Mouse (Mus musculus) myocyte (in vitro differentiated cells): Measurements from ENCODE around the gene Ppp1r15b.

Experiments
- MAX ChIP-seq: IDR thresholded peaks from one replicate; pipeline ENCODE4 v1.6.1; 2011; ENCODE audit warnings: low read depth, mild to moderate bottlenecking, control low read depth
- MYOG ChIP-seq, 3 experiments: IDR thresholded peaks; one replicate each; pipeline ENCODE4 v1.6.1; 2011; ENCODE audit warnings: control low read depth in 2 of 3, low read depth in 2 of 3, mild to moderate bottlenecking in 2 of 3; ENCODE audit not compliant: insufficient read length in 2 of 3, control insufficient read depth in 1 of 3, insufficient read depth in 1 of 3
- POLR2A ChIP-seq: IDR thresholded peaks from one replicate; pipeline ENCODE4 v1.6.1; 2011; ENCODE audit warnings: low read depth, mild to moderate bottlenecking, control low read depth, moderate library complexity; ENCODE audit not compliant: insufficient read length
- POLR2AphosphoS2 ChIP-seq: IDR thresholded peaks from one replicate; pipeline ENCODE4 v1.6.1; 2011; ENCODE audit warnings: low read depth, control low read depth; ENCODE audit not compliant: insufficient read length
- SRF ChIP-seq: IDR thresholded peaks from one replicate; pipeline ENCODE4 v1.6.1; 2011; ENCODE audit warnings: low read depth; ENCODE audit not compliant: control insufficient read depth, insufficient read length
- USF1 ChIP-seq: IDR thresholded peaks from one replicate; pipeline ENCODE4 v1.6.1; 2011; ENCODE audit warnings: low read depth, mild to moderate bottlenecking, control low read depth, moderate library complexity

DNA sequence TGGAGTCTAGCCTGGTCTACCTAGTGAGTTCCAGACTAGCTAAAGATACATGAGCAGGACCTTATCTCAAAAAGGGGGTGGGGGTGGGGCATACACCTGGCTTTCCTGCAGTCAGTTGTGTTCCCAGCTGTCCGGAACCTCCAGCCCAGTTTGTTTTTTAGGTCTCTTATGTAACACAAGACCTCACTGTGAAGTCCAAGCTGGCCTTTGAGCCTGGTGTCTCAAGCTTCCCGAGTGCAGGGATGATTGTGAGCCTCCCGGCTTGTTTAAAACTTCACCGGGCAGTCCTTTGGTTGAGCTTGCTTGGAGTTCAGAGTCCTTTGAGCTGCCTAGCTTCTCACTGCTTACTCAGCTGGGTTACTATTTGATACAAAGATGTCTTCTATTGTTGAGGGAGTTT, 3.1 kb downstream of the Ppp1r15b start:
- no peak for TF ChIP-seq POLR2A
- TF ChIP-seq MYOG (IDR thresholded peaks at IDR 0.05; ENCODE audit: control insufficient read depth in 1 of 3, insufficient read depth in 1 of 3, insufficient read length in 2 of 3, low read depth in 2 of 3) = peak in 1 of 3 experiments; percentile 55
- TF ChIP-seq USF1 = no peak
- no peak for TF ChIP-seq MAX
- no peak for TF ChIP-seq POLR2AphosphoS2
- TF ChIP-seq SRF = no peak
